Mouse (Mus musculus): ENCODE data around the gene Clec2l.
A peak's percentile ranks its signal among the peaks of the same experiment; 100 is the strongest.

The Clec2l gene

DNA sequence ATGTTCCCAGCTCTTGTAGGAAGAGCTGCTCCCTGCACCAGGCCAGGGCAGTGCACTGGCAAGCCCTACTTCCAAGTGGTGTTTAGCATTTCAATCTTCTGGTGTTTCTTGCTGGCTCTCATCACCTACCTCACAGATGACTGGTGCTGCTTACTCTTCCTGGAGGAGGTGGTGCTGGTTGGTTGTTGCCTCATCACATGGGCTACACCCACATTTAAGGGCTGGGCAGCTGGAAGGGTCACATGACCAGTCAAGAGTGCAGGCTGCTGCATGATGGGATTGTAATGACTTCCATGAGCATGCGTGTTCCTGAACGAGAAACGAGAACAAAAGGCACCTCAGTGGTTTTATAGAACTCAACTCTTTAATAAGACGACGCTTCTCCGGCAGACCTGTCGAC lies 55.8 kb downstream of the Clec2l start:
- DNase-seq (ENCODE audit: low read depth) = peak; percentile 11

GRCm38 (mm10) chr6:38719229-38719628 lies 56.4 kb downstream of the Clec2l start:
- no peak for DNase-seq (ENCODE audit: low read depth)

DNA sequence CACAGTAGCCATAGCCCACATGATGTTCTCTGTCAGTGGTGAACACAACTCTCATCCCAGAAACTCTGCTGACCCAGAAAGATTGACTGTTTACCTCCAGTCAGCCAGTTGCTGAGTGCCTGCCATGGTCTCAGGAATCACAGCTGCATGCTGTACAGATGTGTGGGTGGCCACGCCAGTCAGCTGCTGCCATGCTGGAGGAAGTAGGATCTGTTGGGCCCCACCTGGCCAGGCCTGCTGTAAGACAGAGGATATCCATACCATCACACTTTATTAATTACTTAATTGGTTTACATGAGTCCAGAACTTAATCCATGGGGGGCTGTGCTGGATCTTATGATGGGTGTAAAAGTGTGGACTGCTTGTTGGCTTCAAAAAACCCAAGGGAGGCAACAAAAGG lies 58.5 kb downstream of the Clec2l start:
- DNase-seq (ENCODE audit: low read depth) = no peak

- no peak for DNase-seq (ENCODE audit: low read depth)
These were observed 62.6 kb downstream of the Clec2l start for GRCm38 (mm10) chr6:38725515-38725914.
